Mouse (Mus musculus): ENCODE measurements around the gene Mafb. TPM values are rescaled to one million over a fixed set of nuclear protein-coding genes. Genes with fewer than 3 reads are reported as not detected.
A peak's percentile ranks its signal among the peaks of the same experiment; 100 is the strongest.

Mafb gene
- polyA plus RNA-seq, 1 experiment from 2014 or later = 5.1 TPM

DNA sequence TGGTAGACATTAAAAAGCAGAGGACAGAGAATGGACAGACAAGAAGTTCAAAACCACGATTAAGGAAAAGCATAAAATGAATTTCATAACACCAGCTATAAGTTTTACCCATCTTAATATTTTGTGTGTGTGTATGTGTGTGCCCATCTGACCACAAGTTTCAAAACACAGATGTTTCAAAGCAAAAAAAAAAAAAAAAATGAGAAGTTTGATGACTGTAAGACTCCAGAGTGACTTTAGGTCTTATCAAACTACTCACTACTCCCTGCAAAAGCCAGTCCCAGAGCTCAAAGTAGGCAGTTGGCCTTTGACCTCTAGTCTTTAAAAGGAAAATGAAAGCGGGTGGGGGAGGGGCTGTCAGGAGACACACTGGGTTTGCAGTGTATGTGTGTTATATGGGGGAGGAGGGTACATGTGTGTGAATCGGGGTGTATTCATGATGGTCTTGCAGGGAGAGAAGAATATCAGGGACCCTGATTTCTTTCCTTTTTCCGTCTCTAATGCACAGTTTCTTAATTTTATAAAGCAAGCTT lies 18.7 kb downstream of the Mafb start:
- H3K4me3 ChIP-seq = no peak overlapping the region
- 55% methylated on average over 4 of the region's 4 CpGs for WGBS
- H3K9me3 ChIP-seq = no peaks in the 10 kb centered on the region
- no peaks in the 10 kb centered on the region for H3K36me3 ChIP-seq
- peaks cover 26% of the 10 kb centered on the region for H3K4me1 ChIP-seq
- H3K27me3 ChIP-seq (replicated peaks) = peaks cover 5% of the 10 kb centered on the region
- no peak overlapping the region for H3K4me2 ChIP-seq
- H3K27ac ChIP-seq (replicated peaks) = no peak overlapping the region
- no peak for ATAC-seq (ENCODE audit: extremely low read depth, insufficient number of reproducible peaks, low FRiP score, low TSS enrichment)
- H3K9ac ChIP-seq = no peak overlapping the region

DNA sequence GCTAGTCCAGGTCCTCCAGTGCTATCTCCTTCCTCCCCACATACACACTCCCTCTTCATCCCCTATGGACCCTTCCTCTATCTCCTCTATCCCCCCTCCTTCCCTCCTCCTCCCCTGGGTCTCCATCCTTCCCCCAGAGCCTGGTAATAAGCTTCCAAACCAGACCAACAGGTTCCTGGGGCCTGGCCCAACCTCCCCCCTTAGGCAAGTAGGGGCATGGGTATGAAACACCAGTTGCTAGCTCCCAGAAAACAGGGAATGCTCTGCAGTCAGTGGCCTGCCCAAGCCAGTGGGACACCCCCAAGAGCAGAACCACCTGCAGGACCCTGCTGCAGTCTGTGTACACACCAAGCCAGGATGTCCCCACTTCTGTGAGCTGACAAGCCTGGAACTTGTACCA lies 21.2 kb downstream of the Mafb start:
- Histone ChIP-seq H3K9me3 (no peaks in the 10 kb centered on the region), H3K27ac (replicated peaks) (no peak overlapping the region), H3K4me1 (peaks cover 22% of the 10 kb centered on the region), H3K4me3 (no peak overlapping the region), H3K9ac (no peak overlapping the region), H3K27me3 (replicated peaks) (no peaks in the 10 kb centered on the region; the same call in 1 of the 2 replicates), H3K36me3 (no peaks in the 10 kb centered on the region), H3K4me2 (no peak overlapping the region)
- no peak for ATAC-seq (ENCODE audit: extremely low read depth, insufficient number of reproducible peaks, low FRiP score, low TSS enrichment)

DNA sequence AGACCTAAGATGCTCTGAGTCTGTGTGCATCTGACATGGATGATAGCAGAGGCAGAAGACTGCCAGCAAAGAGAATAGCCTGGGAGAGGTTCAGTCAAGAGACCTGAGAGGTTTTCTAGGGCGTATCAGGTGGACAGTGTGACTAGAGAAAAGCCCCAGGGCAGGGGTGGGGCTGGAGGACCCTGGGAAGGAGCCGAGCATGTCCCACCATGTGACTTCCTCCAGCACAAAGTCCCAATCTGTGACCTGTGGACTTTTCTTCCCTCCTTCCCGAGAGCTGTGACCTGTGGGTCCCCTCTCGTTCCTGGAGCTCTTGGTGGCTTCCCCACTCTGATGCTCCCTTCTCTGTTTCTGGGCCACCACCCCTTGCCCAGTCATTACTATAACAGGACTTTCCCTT lies 26.7 kb downstream of the Mafb start:
- 53% methylated on average over 4 of the region's 4 CpGs for WGBS
- Histone ChIP-seq H3K9me3 (no peaks in the 10 kb centered on the region), H3K27me3 (replicated peaks) (peaks cover 10% of the 10 kb centered on the region; the same call in 1 of the 2 replicates), H3K27ac (replicated peaks) (no peak overlapping the region), H3K9ac (no peak overlapping the region), H3K4me2 (no peak overlapping the region), H3K4me3 (no peak overlapping the region), H3K4me1 (peaks cover 2% of the 10 kb centered on the region; the same call in 1 of the 2 replicates), H3K36me3 (no peaks in the 10 kb centered on the region)
- ATAC-seq (ENCODE audit: extremely low read depth, insufficient number of reproducible peaks, low FRiP score, low TSS enrichment) = no peak

DNA sequence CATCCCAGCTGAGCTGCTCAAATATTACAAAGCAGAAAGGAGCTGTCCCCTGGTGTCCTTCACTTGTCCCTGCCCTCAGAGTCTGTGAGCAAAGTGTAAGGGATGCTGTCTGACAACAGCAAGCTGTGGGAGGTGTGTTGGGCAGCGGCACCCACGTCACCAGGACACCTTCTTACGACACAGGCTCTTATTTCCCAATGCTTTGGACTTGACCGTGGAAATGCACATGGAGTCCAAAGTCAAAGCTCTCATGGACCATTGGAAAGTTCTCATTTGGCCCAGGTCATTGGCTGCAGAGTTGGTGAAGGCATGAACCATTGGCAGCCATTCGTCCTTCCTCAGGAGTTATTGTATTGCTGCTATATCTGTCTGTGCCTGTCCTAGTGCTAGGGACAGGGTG lies 27.3 kb downstream of the Mafb start:
- 79% methylated on average over 5 of the region's 5 CpGs for WGBS
- peaks cover 7% of the 10 kb centered on the region for H3K4me1 ChIP-seq
- H3K9me3 ChIP-seq = no peaks in the 10 kb centered on the region
- peaks cover 13% of the 10 kb centered on the region; the same call in 1 of the 2 replicates for H3K27me3 ChIP-seq (replicated peaks)
- H3K36me3 ChIP-seq = no peaks in the 10 kb centered on the region
- no peak overlapping the region for H3K4me2 ChIP-seq
- H3K4me3 ChIP-seq = no peak overlapping the region
- no peak overlapping the region for H3K27ac ChIP-seq (replicated peaks)
- ATAC-seq (ENCODE audit: extremely low read depth, insufficient number of reproducible peaks, low FRiP score, low TSS enrichment) = no peak
- H3K9ac ChIP-seq = no peak overlapping the region

DNA sequence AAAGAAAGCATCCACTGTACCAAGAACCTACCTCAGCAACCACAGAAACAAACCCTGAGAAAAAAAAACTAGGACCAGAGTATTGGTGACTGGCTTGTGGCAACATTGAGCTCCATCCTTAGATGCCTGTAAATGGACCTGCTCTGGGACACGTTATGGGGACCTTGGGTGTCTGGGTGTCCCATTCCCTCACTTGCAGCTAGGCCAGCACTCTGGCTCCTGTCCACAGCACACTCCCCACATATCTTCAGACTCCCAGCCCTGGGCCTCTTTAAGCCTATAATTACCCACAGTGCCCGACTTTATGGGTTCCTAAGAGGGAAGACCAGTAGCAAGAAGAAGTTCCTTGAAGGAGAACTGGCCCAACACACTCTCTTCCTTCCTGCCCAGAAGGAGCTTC lies 30.8 kb downstream of the Mafb start:
- H3K27me3 ChIP-seq (replicated peaks) = peaks cover 31% of the 10 kb centered on the region
- H3K4me1 ChIP-seq = peaks cover 18% of the 10 kb centered on the region
- no peaks in the 10 kb centered on the region for H3K9me3 ChIP-seq
- H3K27ac ChIP-seq (replicated peaks) = no peak overlapping the region
- no peak for ATAC-seq (ENCODE audit: extremely low read depth, insufficient number of reproducible peaks, low FRiP score, low TSS enrichment)
- no peaks in the 10 kb centered on the region for H3K36me3 ChIP-seq
- no peak overlapping the region for H3K4me2 ChIP-seq
- no peak overlapping the region for H3K9ac ChIP-seq
- no peak overlapping the region for H3K4me3 ChIP-seq
- WGBS = 44% methylated on average over 2 of the region's 2 CpGs

DNA sequence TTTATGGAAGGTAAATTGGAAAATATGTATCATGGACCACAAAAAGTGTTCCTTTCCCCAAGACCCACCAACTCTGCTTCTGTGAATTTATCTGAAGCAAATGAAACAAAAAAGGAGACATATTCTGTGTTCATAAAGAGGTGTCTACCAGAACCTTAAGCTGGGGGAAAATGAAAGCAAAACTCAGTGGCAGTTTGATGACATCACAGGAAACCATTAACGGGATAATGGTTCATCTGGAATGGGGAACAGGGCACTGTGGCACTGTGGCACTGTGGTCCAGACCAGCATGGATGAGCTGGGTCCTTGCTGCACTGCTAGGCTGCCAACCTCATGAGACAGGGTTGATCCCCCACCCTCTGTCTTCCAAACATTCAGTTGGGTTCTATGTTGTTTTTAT lies 31.8 kb downstream of the Mafb start:
- Histone ChIP-seq H3K4me1 (peaks cover 18% of the 10 kb centered on the region), H3K9ac (no peak overlapping the region), H3K36me3 (no peaks in the 10 kb centered on the region), H3K9me3 (no peaks in the 10 kb centered on the region), H3K4me3 (no peak overlapping the region), H3K27me3 (replicated peaks) (peaks cover 31% of the 10 kb centered on the region), H3K27ac (replicated peaks) (no peak overlapping the region), H3K4me2 (no peak overlapping the region)
- WGBS = 55% methylated on average over 1 of the region's 1 CpGs
- ATAC-seq (ENCODE audit: extremely low read depth, insufficient number of reproducible peaks, low FRiP score, low TSS enrichment) = no peak

DNA sequence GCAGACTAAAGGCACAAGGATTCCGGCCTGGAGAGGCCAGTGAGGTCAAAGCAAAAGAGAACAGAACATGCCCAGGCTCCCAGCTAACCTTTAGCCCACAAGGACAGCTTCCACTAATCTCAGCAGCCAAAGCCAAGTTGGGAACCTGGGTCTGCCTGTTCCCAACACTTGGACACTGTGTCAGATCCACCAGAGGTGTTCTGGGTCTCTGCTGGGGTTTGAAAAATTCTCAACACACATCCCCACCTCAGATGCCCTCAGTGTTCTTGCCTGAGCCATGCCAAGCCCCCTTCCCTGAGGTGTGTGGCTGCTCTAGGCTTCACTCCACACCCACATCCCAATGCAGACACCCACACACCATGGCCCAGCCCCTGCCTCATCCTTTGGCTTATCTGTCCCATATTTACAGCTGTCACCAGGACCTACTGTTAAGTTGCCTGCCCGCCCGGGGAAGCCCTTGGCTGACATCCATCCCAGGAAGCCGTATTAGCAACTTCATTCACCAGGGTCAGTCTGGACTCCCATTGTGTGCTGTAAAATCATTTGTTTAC lies 32.7 kb downstream of the Mafb start, which contains the start of gene Gm826:
Gene Gm826 (minus strand): TSS at position 52 of the 551 bp plus-strand sequence.
- peaks cover 21% of the 10 kb centered on the region for H3K4me1 ChIP-seq
- H3K36me3 ChIP-seq = no peaks in the 10 kb centered on the region
- no peak within 1 kb of the TSS for H3K9ac ChIP-seq
- ATAC-seq (ENCODE audit: extremely low read depth, insufficient number of reproducible peaks, low FRiP score, low TSS enrichment) = no peak
- 26% methylated on average over 4 of the region's 4 CpGs for WGBS
- H3K27me3 ChIP-seq (replicated peaks) = peaks cover 27% of the 10 kb centered on the region
- no peak within 1 kb of the TSS for H3K4me2 ChIP-seq
- no peaks in the 10 kb centered on the region for H3K9me3 ChIP-seq
- H3K4me3 ChIP-seq = no peak within 1 kb of the TSS
- H3K27ac ChIP-seq (replicated peaks) = no peak within 1 kb of the TSS

DNA sequence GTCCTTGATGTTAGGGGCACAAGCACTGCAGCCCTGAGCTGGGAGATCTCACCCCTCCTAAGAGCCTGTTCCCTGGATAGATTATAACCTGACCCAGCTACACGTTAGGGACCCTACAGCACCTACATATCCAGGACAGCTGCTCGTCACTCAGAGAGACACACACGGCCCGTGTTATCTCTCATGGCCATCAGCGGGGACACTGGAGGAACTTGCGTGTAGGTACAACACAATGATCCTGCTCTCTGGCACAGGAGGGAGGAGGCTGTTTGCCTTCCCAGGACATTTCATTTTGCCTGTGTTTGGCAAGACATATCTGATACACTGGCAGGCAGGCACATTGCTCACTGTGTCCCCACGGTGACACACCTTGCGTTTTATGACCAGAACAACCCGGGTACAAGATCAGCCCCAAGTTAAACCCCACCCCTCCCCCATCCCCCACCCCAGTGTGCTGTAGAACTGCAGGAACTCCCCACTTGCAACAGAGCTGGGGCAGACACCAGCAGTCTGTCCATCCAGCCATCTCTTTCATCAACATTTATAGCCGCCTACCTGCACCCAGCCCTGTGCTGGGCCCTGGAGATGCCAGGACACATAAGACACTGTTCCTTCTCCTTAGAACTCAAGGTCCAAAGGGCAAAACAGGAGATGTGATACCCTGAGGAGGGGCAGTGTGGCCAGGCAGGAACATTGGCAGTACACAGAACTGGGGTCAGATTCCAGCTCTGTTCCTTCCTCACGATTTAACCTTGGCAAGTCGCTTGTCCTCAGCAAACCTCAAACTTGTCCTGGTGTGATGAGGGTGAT lies 34.1 kb downstream of the Mafb start:
- Histone ChIP-seq H3K9me3 (no peaks in the 10 kb centered on the region), H3K4me3 (no peak overlapping the region), H3K27ac (replicated peaks) (no peak overlapping the region), H3K36me3 (no peaks in the 10 kb centered on the region), H3K9ac (no peak overlapping the region), H3K27me3 (replicated peaks) (peaks cover 27% of the 10 kb centered on the region), H3K4me2 (no peak overlapping the region), H3K4me1 (peaks cover 35% of the 10 kb centered on the region)
- no peak for ATAC-seq (ENCODE audit: extremely low read depth, insufficient number of reproducible peaks, low FRiP score, low TSS enrichment)
- 78% methylated on average over 12 of the region's 12 CpGs for WGBS

DNA sequence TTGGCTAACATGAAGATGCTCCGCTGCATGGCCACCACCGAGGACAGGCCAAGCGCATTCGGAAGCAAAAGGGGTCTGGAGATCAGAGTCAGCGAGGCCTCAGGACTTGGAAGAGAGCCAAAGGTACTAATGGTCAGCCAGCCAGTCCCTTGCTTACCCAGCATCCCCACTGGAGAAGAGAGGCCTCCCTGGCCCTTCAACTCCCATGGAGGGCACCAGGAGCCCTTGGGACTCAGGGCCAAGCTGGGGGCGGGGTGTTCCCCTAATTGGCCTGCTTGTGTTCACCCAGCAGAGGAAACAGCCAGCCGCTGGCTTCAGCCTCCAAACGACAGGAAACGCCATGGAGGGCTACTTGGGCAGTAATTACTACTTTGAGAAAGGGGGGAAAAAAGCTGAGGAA lies 38.0 kb downstream of the Mafb start:
- no peak overlapping the region for H3K4me2 ChIP-seq
- H3K36me3 ChIP-seq = no peaks in the 10 kb centered on the region
- peaks cover 37% of the 10 kb centered on the region for H3K4me1 ChIP-seq
- H3K9me3 ChIP-seq = no peaks in the 10 kb centered on the region
- peaks cover 18% of the 10 kb centered on the region for H3K27me3 ChIP-seq (replicated peaks)
- no peak overlapping the region for H3K4me3 ChIP-seq
- H3K27ac ChIP-seq (replicated peaks) = no peak overlapping the region
- ATAC-seq (ENCODE audit: extremely low read depth, insufficient number of reproducible peaks, low FRiP score, low TSS enrichment) = no peak
- H3K9ac ChIP-seq = no peak overlapping the region
- 34% methylated on average over 9 of the region's 9 CpGs for WGBS

DNA sequence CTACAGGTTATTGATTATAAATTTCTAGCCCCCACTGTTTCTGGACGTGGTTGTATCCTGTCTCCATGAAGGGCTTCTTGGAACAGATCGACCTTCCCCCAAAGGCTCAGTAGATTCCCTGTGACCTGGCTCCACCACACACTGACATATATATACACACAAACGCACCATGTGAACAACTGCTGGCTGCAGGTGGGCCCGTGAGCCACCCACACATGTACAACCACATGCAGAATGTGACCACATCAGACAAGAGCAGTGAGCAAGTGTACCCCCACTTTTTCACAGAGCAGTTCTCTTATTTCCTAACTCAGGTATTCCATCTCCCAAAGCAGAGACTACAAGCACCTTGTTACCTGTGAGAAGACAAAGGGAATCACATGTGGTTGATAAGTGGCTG lies 39.1 kb downstream of the Mafb start:
- peaks cover 33% of the 10 kb centered on the region for H3K4me1 ChIP-seq
- H3K4me3 ChIP-seq = no peak overlapping the region
- ATAC-seq (ENCODE audit: extremely low read depth, insufficient number of reproducible peaks, low FRiP score, low TSS enrichment) = no peak
- peaks cover 14% of the 10 kb centered on the region for H3K27me3 ChIP-seq (replicated peaks)
- peak overlapping the region; percentile 56 for H3K4me2 ChIP-seq
- peak overlapping the region; percentile 83 for H3K27ac ChIP-seq (replicated peaks)
- no peaks in the 10 kb centered on the region for H3K36me3 ChIP-seq
- no peak overlapping the region for H3K9ac ChIP-seq
- no peaks in the 10 kb centered on the region for H3K9me3 ChIP-seq
- WGBS = 55% methylated on average over 4 of the region's 4 CpGs

DNA sequence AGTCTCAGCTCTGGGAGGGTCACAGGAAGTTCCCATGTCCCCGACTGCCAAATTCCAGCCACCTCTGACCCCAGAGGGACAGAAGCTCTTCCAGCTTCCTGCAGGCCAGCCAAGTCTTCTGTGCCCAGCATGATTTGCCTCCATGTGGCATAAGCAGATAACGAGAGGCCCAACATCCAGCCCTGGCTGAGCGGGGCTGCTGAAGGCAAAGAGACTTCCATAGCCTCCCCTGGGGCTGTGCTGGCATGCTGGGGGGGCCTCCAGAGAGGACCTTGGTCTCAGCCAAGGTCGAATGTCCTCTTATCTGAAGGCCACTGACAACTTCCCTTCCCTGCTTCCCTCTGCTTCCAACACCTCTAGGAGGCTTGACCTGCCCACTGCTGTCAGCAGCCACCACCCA lies 39.7 kb downstream of the Mafb start:
- peak overlapping the region; percentile 83 for H3K27ac ChIP-seq (replicated peaks)
- H3K4me2 ChIP-seq = peak overlapping the region; percentile 56
- ATAC-seq (ENCODE audit: extremely low read depth, insufficient number of reproducible peaks, low FRiP score, low TSS enrichment) = peak; percentile 64; the same call in 1 of the 2 replicates
- no peaks in the 10 kb centered on the region for H3K9me3 ChIP-seq
- peaks cover 37% of the 10 kb centered on the region for H3K4me1 ChIP-seq
- peak overlapping the region; percentile 34 for H3K4me3 ChIP-seq
- peak overlapping the region; percentile 69 for H3K9ac ChIP-seq
- peaks cover 13% of the 10 kb centered on the region; the same call in 1 of the 2 replicates for H3K27me3 ChIP-seq (replicated peaks)
- H3K36me3 ChIP-seq = no peaks in the 10 kb centered on the region
- WGBS = 3% methylated on average over 4 of the region's 4 CpGs

Measured in heart, embryonic 13.5 days (tissue).